Mouse (Mus musculus) lung, embryonic 14.5 days (tissue): ENCODE measurements at regions not wholly inside any gene's neighbourhood (a gene's known extent, or its start where the extent isn't known, plus 50 kb on each side); places are given as distances from the start of the nearest gene placed in this dataset.

Experiments
- ATAC-seq: fragments of 200-750 bp; cut with Nextera tagmentation; 2 replicates; pipeline ENCODE4 v1.8.0; 2017; ENCODE audit warnings: mild to moderate bottlenecking, moderate TSS enrichment, moderate library complexity; ENCODE audit not compliant: insufficient read depth
- DNase-seq: peaks from one replicate; pipeline ENCODE4 v3.0.0-alpha.2; 2015
- H3K27ac ChIP-seq: fragments of 300-500 bp; sonication (generic); 2 replicates; pipeline ENCODE4 v1.5.1; 2014; ENCODE audit warnings: low read depth, mild to moderate bottlenecking, moderate library complexity
- H3K27me3 ChIP-seq: fragments of 300-500 bp; sonication (generic); 2 replicates; pipeline ENCODE4 v1.6.1; 2014; ENCODE audit warnings: low read length, control low read depth; ENCODE audit not compliant: insufficient read depth
- H3K36me3 ChIP-seq: fragments of 300-500 bp; sonication (generic); 2 replicates; pipeline ENCODE4 v1.6.1; 2014; ENCODE audit warnings: control low read depth; ENCODE audit not compliant: insufficient read depth
- H3K4me1 ChIP-seq: fragments of 300-500 bp; sonication (generic); 2 replicates; pipeline ENCODE4 v1.6.1; 2014; ENCODE audit warnings: antibody characterized with exemption, control low read depth; ENCODE audit not compliant: insufficient read depth
- H3K4me2 ChIP-seq: fragments of 300-500 bp; sonication (generic); 2 replicates; pipeline ENCODE4 v1.6.1; 2014; ENCODE audit warnings: mild to moderate bottlenecking
- H3K4me3 ChIP-seq: fragments of 300-500 bp; sonication (generic); 2 replicates; pipeline ENCODE4 v1.5.1; 2014; ENCODE audit warnings: low read depth, low read length
- H3K9ac ChIP-seq: fragments of 300-500 bp; sonication (generic); 2 replicates; pipeline ENCODE4 v1.6.1; 2014
- H3K9me3 ChIP-seq: fragments of 300-500 bp; sonication (generic); 2 replicates; pipeline ENCODE4 v1.6.1; 2016; ENCODE audit warnings: low read depth, low read length, control low read depth
- CTCF ChIP-seq: IDR thresholded peaks from 2 replicates; pipeline ENCODE4 v1.5.1; 2016; ENCODE audit warnings: antibody characterized with exemption, low read depth
- WGBS: fragments of 180-500 bp; shearing (Covaris S2); extraction: QIAGEN DNeasy Blood & Tissue Kit; methylation state at CpG from one replicate; pipeline ENCODE4 v1.1.7; 2014; 5-methylcytosine and 5-hydroxymethylcytosine counted together

DNA sequence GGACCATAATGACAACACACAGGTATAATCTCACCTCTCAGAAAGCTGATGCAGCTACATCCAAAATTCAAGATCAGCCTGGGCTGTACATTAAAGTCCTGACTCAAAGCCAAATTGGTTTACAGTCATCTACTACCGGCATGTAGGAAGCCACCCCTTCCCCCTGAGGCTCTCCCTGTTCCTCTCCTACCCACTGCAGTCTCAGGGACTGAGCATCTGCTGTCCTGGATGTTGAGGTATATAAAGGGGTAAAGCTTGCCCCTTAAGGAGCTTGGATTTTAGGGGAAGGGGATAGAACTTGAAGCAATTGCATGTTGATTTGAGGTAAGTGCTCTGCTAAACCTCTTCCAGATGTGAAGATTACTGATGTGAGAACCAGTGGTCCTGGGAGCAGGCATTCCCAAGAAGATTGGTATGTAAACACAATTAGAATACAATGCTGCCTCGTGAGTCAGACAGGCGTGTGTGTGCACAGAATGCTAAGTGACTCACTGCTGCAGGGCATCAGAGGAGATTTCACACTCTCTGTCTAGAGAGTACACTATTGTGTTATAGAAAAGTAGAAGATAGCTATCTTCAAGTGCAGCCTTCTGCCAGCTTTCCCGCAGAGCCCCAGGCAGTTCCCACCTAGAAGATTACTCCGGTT lies 111.7 kb upstream of the Cachd1 start:
- ATAC-seq (no peak), DNase-seq (no peak)
- no peaks in the 10 kb centered on the region for H3K9me3 ChIP-seq
- no peak overlapping the region for H3K9ac ChIP-seq
- H3K4me1 ChIP-seq: no peaks in the 10 kb centered on the region
- no peak overlapping the region for H3K27ac ChIP-seq
- H3K36me3 ChIP-seq: no peaks in the 10 kb centered on the region
- H3K4me3 ChIP-seq: no peak overlapping the region
- no peak for TF ChIP-seq CTCF
- 28% methylated on average over 5 of the region's 5 CpGs for WGBS
- no peaks in the 10 kb centered on the region for H3K27me3 ChIP-seq
- no peak overlapping the region for H3K4me2 ChIP-seq

GRCm38 (mm10) chr4:100670553-100670952 lies 105.9 kb upstream of the Cachd1 start:
- H3K9me3 ChIP-seq: no peaks in the 10 kb centered on the region
- TF ChIP-seq CTCF: no peak
- no peak overlapping the region for H3K4me2 ChIP-seq
- H3K36me3 ChIP-seq: no peaks in the 10 kb centered on the region
- 47% methylated on average over 5 of the region's 5 CpGs for WGBS
- DNase-seq (no peak), ATAC-seq (no peak)
- no peaks in the 10 kb centered on the region for H3K4me1 ChIP-seq
- no peak overlapping the region for H3K27ac ChIP-seq
- H3K4me3 ChIP-seq: no peak overlapping the region
- no peak overlapping the region for H3K9ac ChIP-seq
- no peaks in the 10 kb centered on the region for H3K27me3 ChIP-seq

GRCm38 (mm10) chr4:100674916-100675315 lies 101.6 kb upstream of the Cachd1 start:
- H3K36me3 ChIP-seq: no peaks in the 10 kb centered on the region
- no peak overlapping the region for H3K4me2 ChIP-seq
- H3K9me3 ChIP-seq: no peaks in the 10 kb centered on the region
- no peak for DNase-seq
- no peak for TF ChIP-seq CTCF
- ATAC-seq: no peak
- no peak overlapping the region for H3K4me3 ChIP-seq
- no peaks in the 10 kb centered on the region for H3K27me3 ChIP-seq
- H3K4me1 ChIP-seq: no peaks in the 10 kb centered on the region
- H3K9ac ChIP-seq: no peak overlapping the region
- H3K27ac ChIP-seq: no peak overlapping the region
- 76% methylated on average over 4 of the region's 4 CpGs for WGBS

DNA sequence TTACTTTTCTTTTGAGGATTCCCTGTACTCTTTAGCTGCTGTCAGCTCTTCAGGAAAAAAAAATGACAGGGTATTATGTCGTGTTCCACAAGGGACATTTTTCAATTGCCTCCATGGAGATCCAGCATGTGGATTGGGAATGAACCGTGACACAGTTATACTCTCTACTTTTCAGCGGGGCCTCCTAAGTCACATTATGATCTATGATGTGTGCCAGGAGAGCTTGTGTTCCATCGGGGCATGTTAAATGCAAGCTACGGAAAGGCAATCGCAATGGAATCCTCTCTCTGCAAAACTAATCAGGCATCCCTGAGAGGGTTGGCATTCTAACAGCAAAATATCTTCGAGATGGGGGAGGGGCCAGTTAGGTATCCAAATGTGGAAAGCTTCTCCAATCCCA lies 92.7 kb upstream of the Cachd1 start:
- Histone ChIP-seq H3K9ac (no peak overlapping the region), H3K4me1 (no peaks in the 10 kb centered on the region), H3K27ac (no peak overlapping the region), H3K4me2 (no peak overlapping the region), H3K9me3 (no peaks in the 10 kb centered on the region), H3K36me3 (no peaks in the 10 kb centered on the region), H3K4me3 (no peak overlapping the region), H3K27me3 (no peaks in the 10 kb centered on the region)
- ATAC-seq: no peak
- WGBS: 64% methylated on average over 7 of the region's 7 CpGs
- DNase-seq: no peak
- TF ChIP-seq CTCF: no peak

GRCm38 (mm10) chr4:100700002-100700401 lies 76.5 kb upstream of the Cachd1 start:
- H3K4me3 ChIP-seq: no peak overlapping the region
- ATAC-seq (no peak), DNase-seq (no peak)
- no peaks in the 10 kb centered on the region for H3K27me3 ChIP-seq
- TF ChIP-seq CTCF: no peak
- no peak overlapping the region for H3K4me2 ChIP-seq
- H3K9me3 ChIP-seq: no peaks in the 10 kb centered on the region
- WGBS: 63% methylated on average over 5 of the region's 5 CpGs
- no peaks in the 10 kb centered on the region for H3K36me3 ChIP-seq
- H3K27ac ChIP-seq: no peak overlapping the region
- no peaks in the 10 kb centered on the region for H3K4me1 ChIP-seq
- H3K9ac ChIP-seq: no peak overlapping the region

GRCm38 (mm10) chr4:100700418-100700817 lies 76.1 kb upstream of the Cachd1 start:
- H3K27me3 ChIP-seq: no peaks in the 10 kb centered on the region
- no peaks in the 10 kb centered on the region for H3K9me3 ChIP-seq
- no peak overlapping the region for H3K27ac ChIP-seq
- DNase-seq (no peak), ATAC-seq (no peak)
- 62% methylated on average over 5 of the region's 5 CpGs for WGBS
- H3K4me3 ChIP-seq: no peak overlapping the region
- no peaks in the 10 kb centered on the region for H3K36me3 ChIP-seq
- H3K4me1 ChIP-seq: no peaks in the 10 kb centered on the region
- no peak overlapping the region for H3K9ac ChIP-seq
- no peak overlapping the region for H3K4me2 ChIP-seq
- no peak for TF ChIP-seq CTCF

- Histone ChIP-seq H3K4me2 (no peak overlapping the region), H3K9me3 (no peaks in the 10 kb centered on the region), H3K36me3 (no peaks in the 10 kb centered on the region), H3K27me3 (no peaks in the 10 kb centered on the region), H3K27ac (no peak overlapping the region), H3K4me3 (no peak overlapping the region), H3K4me1 (0 out of 2 replicates have a peak, but pooled peaks cover 3% of the 10 kb centered on the region), H3K9ac (no peak overlapping the region)
- no peak for TF ChIP-seq CTCF
- DNase-seq: peak; percentile 21
- 25% methylated on average over 6 of the region's 6 CpGs for WGBS
- ATAC-seq: no peak
Measured at GRCm38 (mm10) chr4:100705960-100706359, 70.5 kb upstream of the Cachd1 start.
